Mouse (Mus musculus) cerebellum, adult 9-10 months (tissue): ENCODE results near the gene Iqgap2.

ENCODE experiments used
- DNase-seq: peaks from one replicate; pipeline ENCODE4 v3.0.0; 2022

Gene Iqgap2

DNA sequence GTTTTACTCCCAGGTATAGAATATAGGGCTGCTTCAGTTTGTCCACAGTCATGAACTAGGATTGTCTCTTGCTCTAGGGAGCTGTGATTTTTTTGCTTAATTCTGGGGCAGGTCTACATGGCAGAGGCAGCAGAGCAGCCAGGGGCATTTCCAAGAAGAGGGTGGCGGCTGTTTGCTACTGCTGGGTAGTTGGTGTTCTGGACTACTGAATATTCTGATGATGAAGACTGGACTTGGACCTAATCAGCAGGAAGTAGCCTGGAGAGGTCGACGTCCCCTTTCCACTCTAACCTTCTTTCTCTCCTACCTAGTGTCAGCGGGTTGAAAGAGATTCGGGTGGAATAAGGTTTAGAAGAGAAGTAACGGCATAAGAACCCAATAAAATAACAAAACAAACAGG is 9.7 kb downstream of the Iqgap2 start:
- no peak for DNase-seq

DNA sequence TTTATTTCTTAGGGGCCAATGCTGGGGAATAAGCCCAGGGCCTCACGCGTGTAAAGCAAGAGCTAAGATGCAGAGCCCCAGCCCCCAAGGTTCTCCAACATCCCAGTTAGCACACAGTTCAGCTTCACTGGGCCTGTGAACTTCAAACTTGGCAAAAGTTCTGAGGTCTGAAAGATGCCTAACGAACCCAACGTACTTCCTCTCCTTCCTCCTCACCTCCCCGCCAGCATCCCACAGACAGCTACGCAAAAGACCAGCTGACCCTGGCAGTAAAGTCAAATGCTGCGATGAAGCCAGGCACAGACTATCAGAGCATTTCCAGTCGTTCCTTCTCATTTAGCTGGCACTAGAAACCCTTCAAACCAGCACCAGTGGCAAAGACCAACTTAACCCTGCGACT is 10.3 kb downstream of the Iqgap2 start:
- no peak for DNase-seq

DNA sequence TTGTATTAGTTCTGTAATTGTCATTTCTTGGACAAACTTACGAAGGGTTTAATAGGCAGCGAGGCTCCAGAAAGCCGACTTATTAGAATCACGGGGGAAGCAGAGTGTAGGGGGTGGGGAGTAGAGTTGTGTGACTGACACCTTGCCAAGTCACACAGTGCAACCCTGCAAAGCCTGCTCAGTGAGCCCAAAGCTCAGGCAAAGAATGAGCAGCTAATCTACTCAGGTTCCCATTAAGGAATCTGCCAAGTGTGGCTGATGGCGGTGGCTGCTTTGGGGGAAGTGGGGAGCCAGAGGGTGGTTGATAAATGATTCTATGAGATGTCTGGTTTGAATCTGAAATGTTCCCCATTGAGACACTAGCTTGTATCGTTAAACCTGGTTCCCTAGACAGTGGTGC is 11.1 kb downstream of the Iqgap2 start:
- no peak for DNase-seq

DNA sequence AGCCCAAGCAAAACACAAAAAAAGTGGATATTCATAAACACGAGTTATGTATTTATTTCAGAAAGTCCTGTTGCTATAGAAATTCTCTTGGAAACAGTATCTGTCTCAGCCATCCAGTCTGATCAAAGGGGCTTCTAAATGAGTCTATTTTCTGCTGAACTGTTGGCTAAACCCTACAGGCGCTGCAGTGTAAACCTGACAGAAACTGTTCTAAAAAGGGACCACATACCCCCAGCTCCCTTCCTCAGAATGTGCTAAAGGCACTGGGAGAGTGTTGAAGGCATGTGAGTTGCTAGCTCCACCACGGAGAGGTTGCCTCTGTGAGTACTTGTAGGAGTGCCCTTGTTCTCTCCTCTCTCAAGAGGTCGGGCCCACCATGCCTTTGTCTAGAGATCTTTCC is 19.7 kb downstream of the Iqgap2 start:
- DNase-seq, result no peak

DNA sequence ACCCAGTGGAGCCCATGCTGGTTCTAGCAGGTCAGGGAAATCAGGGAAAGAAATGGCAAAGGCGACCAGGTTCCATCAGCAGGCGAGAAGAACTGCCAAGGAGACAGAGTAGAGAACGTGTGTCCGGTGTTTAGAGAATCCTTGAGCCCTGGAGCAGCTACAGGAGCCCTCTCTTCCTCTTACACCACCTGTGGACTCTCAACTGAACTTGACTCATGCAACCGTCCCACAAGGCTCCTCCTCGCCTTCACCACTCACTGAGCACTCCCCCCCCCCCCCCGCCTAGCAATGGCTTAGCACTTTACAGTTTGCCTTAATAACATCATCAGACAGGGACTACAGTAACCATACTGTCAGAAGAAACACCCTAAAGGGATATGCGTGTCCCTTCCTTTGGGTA is 21.1 kb downstream of the Iqgap2 start:
- no peak for DNase-seq

DNA sequence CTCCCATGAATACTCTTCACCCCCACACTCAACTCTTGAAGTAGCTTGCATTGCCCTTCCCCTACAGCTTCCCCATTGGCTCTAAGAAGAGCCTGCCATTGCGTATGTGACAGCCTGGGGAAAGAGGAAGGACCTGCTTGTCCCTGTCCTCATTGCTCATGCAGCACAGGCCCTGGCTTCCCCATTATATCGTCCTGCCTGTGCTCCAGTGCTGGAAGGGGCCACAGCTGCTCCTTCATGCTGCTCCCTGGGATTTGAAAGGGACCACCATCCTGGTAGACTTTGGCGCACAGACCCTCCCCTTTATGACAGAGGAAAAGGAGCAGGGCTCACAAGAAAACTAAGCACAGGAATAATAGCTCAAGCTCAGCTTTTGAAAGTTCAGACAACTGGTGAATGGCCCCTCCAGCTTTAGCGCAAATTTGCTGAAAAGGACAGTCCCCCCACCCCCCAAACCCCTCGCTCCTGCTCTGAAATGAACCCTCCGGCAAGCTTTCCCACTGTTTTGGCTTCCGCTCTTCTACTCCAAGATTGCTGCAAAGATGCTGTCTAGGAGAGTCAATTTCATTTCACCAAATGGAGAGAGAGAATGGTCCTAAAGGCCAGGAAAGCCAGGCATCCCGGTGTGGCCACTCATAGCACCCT is 22.7 kb downstream of the Iqgap2 start:
- DNase-seq, result no peak

DNA sequence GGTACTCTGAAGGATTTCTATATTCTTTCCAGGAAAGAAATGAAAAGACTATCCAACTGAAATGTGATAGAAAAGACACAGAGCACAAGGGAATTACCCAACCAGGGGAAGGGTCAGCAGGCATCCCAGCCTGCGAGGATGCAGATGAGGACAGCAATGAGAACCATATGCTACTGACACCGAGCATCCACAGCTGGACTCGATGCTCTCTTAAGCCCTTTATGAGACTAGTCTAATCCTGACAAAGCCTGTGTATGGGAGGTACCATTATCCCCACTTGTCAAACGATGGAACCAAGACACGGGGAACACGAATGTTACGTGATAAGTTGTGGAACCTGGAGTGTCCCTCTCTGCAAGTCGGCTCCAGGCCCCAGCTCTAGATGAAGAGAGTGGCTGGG is 29.5 kb downstream of the Iqgap2 start:
- DNase-seq, result no peak

DNA sequence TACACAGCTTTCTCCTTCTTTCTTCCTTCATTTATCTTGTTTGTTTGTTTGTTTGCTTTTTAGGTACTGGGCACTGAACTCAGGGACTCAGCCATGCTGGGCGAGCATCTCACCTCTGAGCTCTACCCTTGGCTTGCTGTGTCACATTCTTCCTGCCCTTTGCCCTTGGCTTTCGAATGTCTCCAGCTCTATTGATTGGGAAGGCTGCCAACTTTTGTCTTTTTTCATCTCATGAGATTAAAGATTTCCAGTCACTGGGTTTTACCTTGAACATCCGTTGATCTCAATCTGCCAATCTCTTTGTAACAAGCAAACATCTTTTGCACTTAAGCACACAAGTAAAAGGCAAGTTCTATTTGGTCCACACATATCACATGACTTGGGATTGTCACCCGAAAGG is 32.5 kb downstream of the Iqgap2 start:
- no peak for DNase-seq

DNA sequence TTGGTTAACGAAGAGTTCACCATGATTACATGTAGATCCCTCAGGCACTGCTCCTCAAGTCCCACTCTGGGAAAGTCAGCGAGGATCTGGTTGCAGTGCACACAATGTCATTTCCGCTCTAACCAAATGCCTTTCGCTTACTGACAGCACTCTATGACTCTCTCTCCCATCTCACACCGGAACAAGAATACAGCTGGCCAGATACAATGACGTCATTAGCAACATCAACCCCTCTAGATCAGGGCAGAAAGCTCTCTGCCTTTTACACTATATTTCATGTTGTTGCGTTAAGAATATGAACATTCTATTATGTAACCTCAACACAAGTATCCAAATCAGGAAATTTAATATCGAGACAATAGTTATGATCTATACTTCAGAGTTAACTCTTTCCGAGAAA is 32.9 kb downstream of the Iqgap2 start:
- no peak for DNase-seq

DNA sequence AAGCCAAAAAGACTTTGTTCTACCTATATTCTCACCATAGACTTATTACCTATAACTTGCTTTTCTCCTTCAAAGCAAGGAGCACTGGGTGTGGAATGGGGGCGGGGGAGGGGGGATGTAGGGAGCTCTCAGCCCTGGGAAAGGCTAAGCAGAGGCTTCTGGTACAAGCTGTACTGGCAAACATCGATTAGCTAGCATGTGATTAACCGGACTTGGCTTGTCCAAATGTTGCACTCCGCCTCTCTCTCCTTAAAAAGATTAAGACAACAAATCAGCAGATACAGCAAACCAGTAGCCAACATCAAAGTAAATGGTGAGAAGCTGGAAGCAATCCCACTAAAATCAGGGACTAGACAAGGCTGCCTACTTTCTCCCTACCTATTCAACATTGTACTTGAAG is 36.2 kb downstream of the Iqgap2 start:
- DNase-seq, result no peak

DNA sequence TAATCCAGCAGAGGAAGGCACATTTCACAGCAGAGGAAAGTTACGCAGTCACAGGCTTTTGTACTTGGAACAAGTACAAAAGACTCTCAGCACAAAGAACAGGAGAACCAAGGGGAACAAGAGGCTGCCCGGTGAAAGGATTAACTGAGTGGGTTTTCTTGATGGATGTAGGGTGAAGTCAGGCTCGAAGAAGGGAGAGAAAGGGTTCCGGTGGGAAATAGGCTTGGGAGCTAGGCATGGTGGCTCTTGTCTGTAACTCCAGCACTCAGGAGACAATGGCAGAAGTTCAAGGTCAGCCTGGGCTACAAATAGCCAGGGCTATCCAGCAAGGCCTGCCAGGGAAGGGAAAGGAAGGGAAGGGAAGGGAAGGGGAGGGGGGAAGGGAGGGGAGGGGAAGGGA is 40.1 kb downstream of the Iqgap2 start:
- no peak for DNase-seq

DNA sequence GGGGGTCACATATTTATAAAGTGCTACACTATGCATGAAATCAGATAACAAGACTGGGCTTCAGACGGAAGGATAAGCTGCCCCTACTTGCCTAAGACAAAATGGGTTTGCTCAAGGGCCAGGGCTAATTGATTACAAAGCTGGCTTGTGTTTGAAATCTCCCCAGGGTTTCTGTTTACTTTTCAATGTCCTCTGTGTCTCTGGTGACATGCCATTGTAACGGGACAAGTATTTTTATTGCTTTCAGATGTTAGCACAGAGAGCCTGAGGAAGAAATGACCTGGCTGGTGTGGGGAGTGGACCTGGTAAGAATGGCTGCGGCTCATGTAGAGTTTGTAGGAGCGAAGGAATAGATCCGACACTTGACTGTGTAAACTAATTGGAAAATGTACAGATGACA is 41.3 kb downstream of the Iqgap2 start:
- no peak for DNase-seq

DNA sequence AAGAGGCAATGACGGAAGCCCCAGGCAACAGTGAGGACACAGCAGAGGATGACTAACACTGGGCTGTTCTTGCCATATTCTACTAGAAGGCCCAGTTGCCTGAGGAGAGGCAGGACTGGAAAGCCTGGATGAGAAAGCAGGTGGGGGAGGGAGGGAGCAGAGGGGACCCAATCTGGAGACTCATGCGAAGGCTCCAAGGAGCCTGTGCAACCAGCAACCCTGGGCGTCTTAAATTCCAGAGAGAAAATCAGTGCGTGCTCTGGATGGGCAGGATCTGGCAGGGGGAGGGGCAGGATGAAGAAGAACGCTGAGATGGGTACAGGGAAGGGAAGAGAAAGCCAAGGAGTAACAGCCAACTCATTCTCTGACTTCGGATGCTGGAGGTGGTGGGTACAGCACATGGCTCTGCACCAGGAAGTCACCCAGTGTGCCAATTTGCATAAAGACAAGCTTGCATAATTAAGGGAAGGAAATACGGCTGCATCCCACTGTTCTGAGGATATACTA is 42.2 kb downstream of the Iqgap2 start:
- DNase-seq, result no peak

DNA sequence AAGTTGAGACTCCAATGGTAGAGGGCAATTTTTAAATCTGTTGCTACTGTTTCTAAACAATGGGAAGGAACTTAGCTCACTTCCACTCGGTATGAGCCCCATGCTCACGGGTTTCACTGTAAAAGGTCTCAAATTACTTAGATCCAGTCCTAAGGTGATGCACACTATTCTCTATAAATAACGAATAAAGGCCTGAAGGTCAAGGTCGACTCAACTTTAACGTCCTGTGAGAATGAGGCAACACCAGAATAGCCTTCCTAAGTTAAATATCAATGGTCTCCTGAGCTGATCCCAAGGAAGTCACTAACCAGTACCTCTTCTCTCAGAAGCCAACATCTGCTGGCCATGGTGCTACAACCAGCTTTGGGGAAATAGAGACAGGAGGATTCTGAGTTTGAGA is 45.4 kb downstream of the Iqgap2 start:
- no peak for DNase-seq

DNA sequence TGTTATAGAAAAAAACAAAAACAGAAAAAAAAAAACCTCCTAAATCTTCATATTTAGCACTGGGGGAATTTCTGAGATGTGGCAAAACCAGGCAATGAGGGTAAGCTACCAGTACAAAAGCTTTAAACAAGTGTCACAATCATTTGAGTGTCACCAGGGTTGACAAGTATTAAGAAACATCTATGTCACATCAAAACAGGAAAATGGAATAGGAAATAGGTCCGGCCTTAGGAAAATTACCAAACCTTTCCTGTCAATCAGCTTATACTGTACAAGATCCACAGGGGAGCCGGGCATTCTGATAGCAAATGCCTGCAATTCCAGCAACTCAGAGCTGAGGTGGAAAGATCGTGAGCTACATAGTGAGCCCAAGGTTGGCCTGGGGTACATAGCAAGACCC is 46.8 kb downstream of the Iqgap2 start:
- no peak for DNase-seq

DNA sequence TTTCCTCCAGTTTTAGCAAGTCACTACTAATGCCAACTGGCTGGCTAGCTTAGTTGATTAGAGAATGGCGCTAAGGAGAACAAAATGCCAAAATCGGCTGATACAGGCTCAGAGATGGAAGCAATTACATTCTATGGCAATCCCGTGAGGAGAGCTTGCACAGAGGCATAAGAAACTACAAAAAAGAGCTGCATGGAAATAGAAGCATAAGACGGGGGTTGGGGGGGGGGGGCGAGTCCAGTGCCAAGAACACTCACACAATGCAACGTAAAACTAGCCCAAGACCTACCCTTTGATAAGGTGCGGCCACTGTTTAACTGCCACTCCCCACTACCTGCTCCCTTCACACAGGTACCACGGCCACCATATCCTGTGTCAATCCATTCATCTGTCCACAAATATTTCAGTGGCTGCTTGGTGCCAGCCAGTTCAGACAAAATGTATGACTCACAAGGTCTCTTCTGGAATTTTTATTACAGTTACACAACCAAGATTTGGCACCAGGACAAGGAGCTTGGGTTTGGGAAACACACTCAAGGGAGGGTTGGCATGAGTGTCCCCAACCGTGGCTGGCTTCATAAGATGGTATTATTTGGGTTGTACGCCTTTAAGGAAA is 48.2 kb downstream of the Iqgap2 start:
- no peak for DNase-seq

DNA sequence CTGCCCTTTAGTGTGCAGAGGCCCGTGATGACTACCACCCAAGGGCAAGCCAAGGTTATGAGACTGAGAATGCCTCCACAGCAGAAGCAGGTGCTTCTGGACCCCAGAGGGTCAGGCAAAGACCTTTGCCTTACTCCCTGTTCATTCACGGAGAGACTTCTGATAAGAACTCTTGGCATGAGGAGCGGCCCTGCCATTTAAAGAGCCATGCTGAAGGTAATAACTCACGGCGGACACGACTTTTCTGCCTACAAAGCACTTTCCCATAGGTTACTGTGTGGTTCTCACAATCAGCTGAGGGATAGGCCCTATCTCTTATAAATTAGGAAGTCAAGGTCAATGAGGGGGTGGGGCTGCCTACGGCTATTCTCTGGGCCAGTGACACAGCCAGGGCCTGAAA is 48.9 kb downstream of the Iqgap2 start:
- DNase-seq, result no peak

DNA sequence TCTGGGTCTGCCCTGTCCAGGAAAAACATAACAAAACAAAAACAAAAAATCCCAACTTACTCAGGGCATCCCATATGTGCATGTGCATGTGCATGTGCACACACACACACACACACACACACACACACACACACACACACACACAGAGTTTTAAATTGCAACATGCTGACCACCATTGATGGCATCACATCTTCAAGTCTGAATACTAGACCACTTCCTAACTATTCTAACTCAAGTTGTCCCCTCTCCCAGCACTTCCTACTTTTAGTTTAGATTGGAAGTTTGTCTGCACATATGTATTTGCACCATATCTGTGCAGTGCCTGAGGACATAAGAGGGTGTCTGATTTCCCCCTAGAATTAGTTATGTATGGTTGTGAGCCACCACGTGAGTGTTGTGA is 49.8 kb downstream of the Iqgap2 start:
- no peak for DNase-seq

DNA sequence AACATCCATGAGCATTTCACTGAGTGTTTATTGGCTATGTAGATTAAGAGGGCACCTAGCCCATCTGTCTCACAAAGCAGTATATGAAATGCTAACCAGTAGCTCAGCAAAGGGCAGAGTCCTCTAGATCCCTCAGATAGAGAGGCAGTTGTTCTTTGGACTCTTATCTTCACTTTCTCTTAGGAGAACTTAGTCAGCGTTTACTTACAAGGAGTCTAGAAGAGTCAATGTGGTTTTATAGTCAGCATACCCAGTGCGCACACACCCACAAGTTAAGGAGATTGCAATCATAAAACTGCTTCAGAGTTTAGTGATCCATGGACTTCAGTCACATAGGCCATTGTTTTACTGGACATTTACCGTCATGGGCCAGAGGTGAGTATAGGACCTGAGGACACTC is 54.8 kb downstream of the Iqgap2 start:
- DNase-seq, result no peak

DNA sequence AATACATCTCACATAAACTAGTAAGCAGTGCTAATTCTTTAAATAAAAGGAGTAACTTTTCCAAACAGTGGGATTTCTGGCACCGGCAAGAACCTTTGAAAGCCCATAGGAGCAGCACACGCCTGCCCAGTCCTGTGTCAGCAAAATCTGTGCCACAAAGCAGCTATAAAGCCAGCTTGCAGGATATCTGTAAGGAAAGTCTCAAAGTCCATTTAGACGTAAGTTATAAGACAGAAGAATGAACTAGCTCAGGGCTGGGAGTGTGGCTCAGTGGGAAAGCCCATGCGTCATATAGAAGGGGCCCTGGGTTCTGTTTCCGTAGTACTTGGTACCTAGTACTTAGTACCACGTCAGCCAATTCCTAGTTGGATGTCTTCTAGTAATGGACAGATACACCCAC is 58.2 kb downstream of the Iqgap2 start:
- DNase-seq, result no peak

DNA sequence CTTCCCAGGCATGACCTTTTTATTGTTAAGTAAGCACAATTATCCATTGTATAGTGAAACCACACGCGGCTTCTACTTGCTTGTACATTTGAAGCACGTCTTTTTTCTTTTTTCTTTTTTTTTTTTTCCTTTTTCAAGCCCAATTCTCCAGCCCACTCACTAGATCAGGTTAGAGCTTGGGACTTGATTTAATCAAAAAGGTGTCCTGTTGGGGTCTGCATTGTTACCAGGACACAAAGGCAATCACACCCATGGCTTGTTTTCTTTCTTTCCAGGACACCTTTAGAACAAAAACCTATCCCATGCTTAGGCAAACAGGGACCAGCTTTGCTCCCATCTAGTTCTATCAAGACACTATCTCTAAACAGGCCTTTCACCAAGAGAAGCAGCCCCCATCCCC is 59.0 kb downstream of the Iqgap2 start:
- no peak for DNase-seq

DNA sequence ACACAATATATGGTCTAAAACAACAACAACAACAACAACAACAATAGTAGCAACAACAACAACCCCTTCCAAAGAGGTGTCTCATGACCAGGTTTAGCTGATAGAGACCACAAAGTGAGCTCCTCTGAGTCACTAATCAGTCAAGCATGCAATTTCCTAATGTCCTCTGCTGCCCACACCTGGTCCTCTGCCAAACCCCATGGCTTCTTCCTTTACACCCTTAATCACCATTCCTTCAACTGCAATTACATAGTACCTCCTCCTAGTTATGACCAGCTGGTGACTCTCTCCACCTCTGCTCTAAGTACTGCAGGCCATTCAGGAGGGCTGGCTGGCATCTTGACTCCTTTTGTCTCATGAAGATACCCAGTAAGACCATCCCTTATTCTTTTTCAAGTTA is 60.0 kb downstream of the Iqgap2 start:
- no peak for DNase-seq

DNA sequence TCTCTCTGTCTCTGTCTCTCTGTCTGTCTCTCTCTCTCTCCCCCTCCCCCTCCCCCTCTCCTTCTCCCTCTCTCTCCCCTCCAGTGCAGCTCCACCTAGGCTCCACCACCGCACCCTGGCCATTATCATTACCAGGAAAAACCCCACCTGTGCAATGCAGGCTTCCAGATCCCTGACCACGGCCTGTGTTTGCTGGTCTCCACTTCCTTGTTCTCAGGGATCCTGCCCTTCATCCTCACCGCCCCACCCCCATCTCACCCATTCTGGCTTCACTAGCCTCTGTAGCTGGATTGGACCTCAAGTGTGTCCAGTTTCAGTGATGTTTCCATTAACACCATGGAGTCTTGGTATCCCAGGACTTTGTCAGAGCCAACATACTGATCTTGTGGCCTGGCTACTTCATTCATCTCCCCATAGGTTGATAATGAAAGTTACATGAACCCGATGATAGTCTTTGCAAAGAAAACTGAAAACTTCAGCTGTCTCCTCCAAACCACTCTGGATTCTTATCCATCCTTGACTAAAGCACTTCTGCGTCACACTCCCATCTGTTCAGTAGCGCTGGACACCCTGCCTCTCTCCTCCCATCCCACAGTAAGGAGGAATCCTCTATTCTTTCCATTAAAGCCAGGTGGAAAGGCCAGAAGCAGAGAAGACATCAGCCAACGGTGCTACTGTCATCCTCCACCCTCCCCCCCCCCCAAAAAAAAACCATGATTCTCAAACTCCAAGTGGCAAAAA is 62.1 kb downstream of the Iqgap2 start:
- no peak for DNase-seq

DNA sequence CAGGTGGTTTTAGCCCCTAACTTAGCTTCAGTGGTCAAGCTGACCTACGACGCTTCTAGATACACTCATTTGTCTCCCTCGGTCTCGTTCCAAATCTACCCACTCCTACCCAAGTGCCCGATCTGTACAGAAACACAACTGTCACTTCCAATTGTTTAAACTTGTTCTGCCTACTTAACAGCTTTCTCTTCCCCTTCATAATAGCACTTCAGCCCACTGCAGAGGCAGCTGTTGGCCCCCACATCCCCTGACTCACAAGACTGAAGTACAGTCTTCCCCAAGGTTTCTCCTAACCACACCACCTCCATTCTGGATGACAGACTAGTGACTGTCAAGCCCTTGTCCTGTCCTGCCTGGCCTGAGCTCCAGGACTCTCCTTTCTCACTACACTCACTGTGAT is 63.1 kb downstream of the Iqgap2 start:
- DNase-seq, result no peak

DNA sequence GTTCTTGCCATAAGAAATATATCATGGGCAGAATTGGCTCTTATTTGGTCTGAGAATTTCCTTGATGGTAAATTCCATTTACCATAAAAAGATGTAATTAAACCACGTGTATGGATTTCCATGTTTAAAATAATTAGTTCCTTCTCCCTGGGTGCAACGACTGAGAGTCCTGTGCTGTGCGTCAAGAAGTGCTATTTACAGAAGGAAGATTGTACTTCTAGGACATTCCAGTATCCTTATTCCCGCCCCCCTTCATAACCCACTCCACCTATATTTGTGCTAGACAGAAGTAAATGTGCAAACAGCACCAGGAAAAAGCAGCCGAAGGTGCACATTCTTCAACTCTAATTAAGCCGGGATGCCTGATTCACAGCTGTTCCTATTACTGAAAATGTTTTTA is 65.5 kb downstream of the Iqgap2 start:
- DNase-seq, result no peak
